Mouse (Mus musculus): ENCODE data around the gene Kremen1. TPM values are rescaled to one million over a fixed set of nuclear protein-coding genes. Genes with fewer than 3 reads are reported as not detected.
A peak's percentile ranks its signal among the peaks of the same experiment; 100 is the strongest.

Kremen1 gene
- polyA plus RNA-seq, 1 experiment from 2014 or later, result 28.1 TPM

GRCm38 (mm10) chr11:5175141-5175540 is 86.2 kb downstream of the Kremen1 start:
- Histone ChIP-seq H3K27ac (ENCODE audit: low read length) (no peak overlapping the region), H3K4me2 (ENCODE audit: low read depth, low read length) (no peak overlapping the region), H3K4me1 (ENCODE audit: control insufficient read depth, insufficient read depth, low read length) (peaks cover 12% of the 10 kb centered on the region), H3K9ac (ENCODE audit: low read length) (no peak overlapping the region), H3K4me3 (ENCODE audit: low read length) (no peak overlapping the region), H3K27me3 (ENCODE audit: control insufficient read depth, insufficient read depth, low read length) (no peaks in the 10 kb centered on the region), H3K36me3 (ENCODE audit: control insufficient read depth, insufficient read depth) (no peaks in the 10 kb centered on the region), H3K9me3 (replicated peaks; ENCODE audit: control insufficient read depth, low read length) (no peaks in the 10 kb centered on the region)
- 88% methylated on average over 7 of the region's 7 CpGs for WGBS
- ATAC-seq (replicated peaks; ENCODE audit: extremely low read depth, insufficient read depth, low FRiP score), result no peak

GRCm38 (mm10) chr11:5172861-5173260 is 88.5 kb downstream of the Kremen1 start:
- no peaks in the 10 kb centered on the region for H3K9me3 ChIP-seq (replicated peaks; ENCODE audit: control insufficient read depth, low read length)
- H3K4me3 ChIP-seq (ENCODE audit: low read length), result no peak overlapping the region
- no peak for ATAC-seq (replicated peaks; ENCODE audit: extremely low read depth, insufficient read depth, low FRiP score)
- H3K9ac ChIP-seq (ENCODE audit: low read length), result no peak overlapping the region
- no peak overlapping the region for H3K4me2 ChIP-seq (ENCODE audit: low read depth, low read length)
- no peak overlapping the region for H3K27ac ChIP-seq (ENCODE audit: low read length)
- H3K27me3 ChIP-seq (ENCODE audit: control insufficient read depth, insufficient read depth, low read length), result no peaks in the 10 kb centered on the region
- H3K4me1 ChIP-seq (ENCODE audit: control insufficient read depth, insufficient read depth, low read length), result 0 out of 2 replicates have a peak, but pooled peaks cover 3% of the 10 kb centered on the region
- no peaks in the 10 kb centered on the region for H3K36me3 ChIP-seq (ENCODE audit: control insufficient read depth, insufficient read depth)
- 44% methylated on average over 3 of the region's 3 CpGs for WGBS

- no peaks in the 10 kb centered on the region for H3K36me3 ChIP-seq (ENCODE audit: control insufficient read depth, insufficient read depth)
- no peaks in the 10 kb centered on the region for H3K9me3 ChIP-seq (replicated peaks; ENCODE audit: control insufficient read depth, low read length)
- no peak overlapping the region for H3K4me3 ChIP-seq (ENCODE audit: low read length)
- H3K9ac ChIP-seq (ENCODE audit: low read length), result no peak overlapping the region
- H3K27ac ChIP-seq (ENCODE audit: low read length), result no peak overlapping the region
- H3K4me2 ChIP-seq (ENCODE audit: low read depth, low read length), result no peak overlapping the region
- ATAC-seq (replicated peaks; ENCODE audit: extremely low read depth, insufficient read depth, low FRiP score), result no peak
- WGBS, result 82% methylated on average over 9 of the region's 9 CpGs
- peaks cover 26% of the 10 kb centered on the region for H3K4me1 ChIP-seq (ENCODE audit: control insufficient read depth, insufficient read depth, low read length)
- H3K27me3 ChIP-seq (ENCODE audit: control insufficient read depth, insufficient read depth, low read length), result no peaks in the 10 kb centered on the region
Measured at GRCm38 (mm10) chr11:5167311-5167710, 94.0 kb downstream of the Kremen1 start.

- Histone ChIP-seq H3K27me3 (ENCODE audit: control insufficient read depth, insufficient read depth, low read length) (no peaks in the 10 kb centered on the region), H3K4me3 (ENCODE audit: low read length) (no peak overlapping the region), H3K4me2 (ENCODE audit: low read depth, low read length) (no peak overlapping the region), H3K4me1 (ENCODE audit: control insufficient read depth, insufficient read depth, low read length) (peaks cover 26% of the 10 kb centered on the region), H3K36me3 (ENCODE audit: control insufficient read depth, insufficient read depth) (no peaks in the 10 kb centered on the region), H3K27ac (ENCODE audit: low read length) (peak overlapping the region; percentile 95), H3K9me3 (replicated peaks; ENCODE audit: control insufficient read depth, low read length) (peaks cover 6% of the 10 kb centered on the region; the same call in 1 of the 2 replicates), H3K9ac (ENCODE audit: low read length) (peak overlapping the region; percentile 29; the same call in 1 of the 2 replicates)
- 17% methylated on average over 8 of the region's 8 CpGs for WGBS
- peak; percentile 95 for ATAC-seq (replicated peaks; ENCODE audit: extremely low read depth, insufficient read depth, low FRiP score)
Measured at GRCm38 (mm10) chr11:5165471-5165916, 95.9 kb downstream of the Kremen1 start.

- H3K36me3 ChIP-seq (ENCODE audit: control insufficient read depth, insufficient read depth), result no peaks in the 10 kb centered on the region
- no peak overlapping the region for H3K4me3 ChIP-seq (ENCODE audit: low read length)
- H3K27ac ChIP-seq (ENCODE audit: low read length), result no peak overlapping the region; the same call in 1 of the 2 replicates
- no peak for ATAC-seq (replicated peaks; ENCODE audit: extremely low read depth, insufficient read depth, low FRiP score)
- H3K27me3 ChIP-seq (ENCODE audit: control insufficient read depth, insufficient read depth, low read length), result no peaks in the 10 kb centered on the region
- H3K9ac ChIP-seq (ENCODE audit: low read length), result no peak overlapping the region
- H3K4me1 ChIP-seq (ENCODE audit: control insufficient read depth, insufficient read depth, low read length), result peaks cover 26% of the 10 kb centered on the region
- peaks cover 6% of the 10 kb centered on the region; the same call in 1 of the 2 replicates for H3K9me3 ChIP-seq (replicated peaks; ENCODE audit: control insufficient read depth, low read length)
- no peak overlapping the region for H3K4me2 ChIP-seq (ENCODE audit: low read depth, low read length)
- WGBS, result 55% methylated on average over 8 of the region's 8 CpGs
Measured at GRCm38 (mm10) chr11:5164310-5164709, 97.0 kb downstream of the Kremen1 start.

GRCm38 (mm10) chr11:5163421-5163820 is 97.9 kb downstream of the Kremen1 start:
- H3K9ac ChIP-seq (ENCODE audit: low read length), result no peak overlapping the region
- no peak overlapping the region for H3K4me2 ChIP-seq (ENCODE audit: low read depth, low read length)
- 77% methylated on average over 8 of the region's 8 CpGs for WGBS
- H3K36me3 ChIP-seq (ENCODE audit: control insufficient read depth, insufficient read depth), result no peaks in the 10 kb centered on the region
- no peaks in the 10 kb centered on the region for H3K27me3 ChIP-seq (ENCODE audit: control insufficient read depth, insufficient read depth, low read length)
- no peak overlapping the region for H3K4me3 ChIP-seq (ENCODE audit: low read length)
- peaks cover 6% of the 10 kb centered on the region; the same call in 1 of the 2 replicates for H3K9me3 ChIP-seq (replicated peaks; ENCODE audit: control insufficient read depth, low read length)
- ATAC-seq (replicated peaks; ENCODE audit: extremely low read depth, insufficient read depth, low FRiP score), result no peak
- H3K27ac ChIP-seq (ENCODE audit: low read length), result no peak overlapping the region
- H3K4me1 ChIP-seq (ENCODE audit: control insufficient read depth, insufficient read depth, low read length), result peaks cover 26% of the 10 kb centered on the region

- H3K4me2 ChIP-seq (ENCODE audit: low read depth, low read length), result no peak overlapping the region
- H3K27me3 ChIP-seq (ENCODE audit: control insufficient read depth, insufficient read depth, low read length), result no peaks in the 10 kb centered on the region
- H3K36me3 ChIP-seq (ENCODE audit: control insufficient read depth, insufficient read depth), result no peaks in the 10 kb centered on the region
- H3K27ac ChIP-seq (ENCODE audit: low read length), result no peak overlapping the region
- ATAC-seq (replicated peaks; ENCODE audit: extremely low read depth, insufficient read depth, low FRiP score), result no peak
- no peak overlapping the region for H3K9ac ChIP-seq (ENCODE audit: low read length)
- H3K9me3 ChIP-seq (replicated peaks; ENCODE audit: control insufficient read depth, low read length), result peaks cover 6% of the 10 kb centered on the region; the same call in 1 of the 2 replicates
- H3K4me1 ChIP-seq (ENCODE audit: control insufficient read depth, insufficient read depth, low read length), result peaks cover 15% of the 10 kb centered on the region
- H3K4me3 ChIP-seq (ENCODE audit: low read length), result no peak overlapping the region
- WGBS, result 74% methylated on average over 17 of the region's 17 CpGs
Measured at GRCm38 (mm10) chr11:5160722-5161485, 100.5 kb downstream of the Kremen1 start.

GRCm38 (mm10) chr11:5158056-5158455 is 103.3 kb downstream of the Kremen1 start:
- Histone ChIP-seq H3K27ac (ENCODE audit: low read length) (no peak overlapping the region), H3K4me3 (ENCODE audit: low read length) (no peak overlapping the region), H3K4me1 (ENCODE audit: control insufficient read depth, insufficient read depth, low read length) (peaks cover 5% of the 10 kb centered on the region; the same call in 1 of the 2 replicates), H3K27me3 (ENCODE audit: control insufficient read depth, insufficient read depth, low read length) (no peaks in the 10 kb centered on the region), H3K9ac (ENCODE audit: low read length) (no peak overlapping the region), H3K4me2 (ENCODE audit: low read depth, low read length) (no peak overlapping the region), H3K36me3 (ENCODE audit: control insufficient read depth, insufficient read depth) (no peaks in the 10 kb centered on the region), H3K9me3 (replicated peaks; ENCODE audit: control insufficient read depth, low read length) (peaks cover 6% of the 10 kb centered on the region; the same call in 1 of the 2 replicates)
- 93% methylated on average over 11 of the region's 11 CpGs for WGBS
- ATAC-seq (replicated peaks; ENCODE audit: extremely low read depth, insufficient read depth, low FRiP score), result no peak

Data from heart, embryonic 16.5 days (tissue).